Mouse (Mus musculus): ENCODE data around the gene S100a4. TPM values are rescaled to one million over a fixed set of nuclear protein-coding genes. Genes with fewer than 3 reads are reported as not detected.

Gene S100a4
- polyA plus RNA-seq, 1 experiment from 2014 or later: 1.5 TPM

DNA sequence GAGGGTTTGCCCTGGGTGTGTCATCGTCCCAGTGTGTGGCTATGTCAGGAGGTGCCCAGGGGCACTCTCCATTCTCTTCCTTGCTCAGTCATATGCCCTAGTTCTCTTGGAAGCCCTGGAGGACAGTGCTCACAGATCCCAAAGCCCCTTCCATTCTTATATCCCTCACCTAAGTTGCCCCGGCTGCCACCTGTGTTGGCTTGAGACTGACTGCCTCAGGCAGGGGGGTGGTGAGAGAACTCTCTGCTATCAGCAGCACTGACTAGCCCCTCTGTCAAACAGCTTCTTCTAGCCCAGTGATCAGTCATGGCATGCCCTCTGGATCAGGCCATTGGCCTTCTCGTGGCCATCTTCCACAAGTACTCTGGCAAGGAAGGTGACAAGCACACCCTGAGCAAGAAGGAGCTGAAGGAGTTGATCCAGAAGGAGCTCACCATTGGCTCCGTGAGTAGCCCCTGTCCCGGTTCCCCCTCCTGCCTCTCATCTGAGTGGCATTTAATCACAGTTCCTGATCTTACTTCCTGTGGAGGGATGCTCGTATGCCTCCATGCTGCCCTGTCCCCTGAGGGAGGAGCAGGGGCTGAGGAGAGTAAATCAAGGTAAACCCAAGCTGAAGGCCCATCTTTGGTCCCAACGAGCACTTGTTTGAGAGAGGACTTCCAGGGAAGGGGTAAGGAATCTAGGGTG is 10.0 kb downstream of the S100a4 start:
- H3K9ac ChIP-seq: peak overlapping the region; percentile 20; the same call in 1 of the 2 replicates
- H3K4me2 ChIP-seq: peak overlapping the region; percentile 62
- H3K27me3 ChIP-seq: peaks cover 18% of the 10 kb centered on the region
- 70% methylated on average over 7 of the region's 7 CpGs for WGBS
- H3K36me3 ChIP-seq: no peaks in the 10 kb centered on the region
- 0 out of 2 replicates have a peak, but pooled peaks have one; percentile 14 for ATAC-seq (ENCODE audit: low FRiP score)
- H3K27ac ChIP-seq: no peak overlapping the region
- no peaks in the 10 kb centered on the region for H3K9me3 ChIP-seq
- H3K4me1 ChIP-seq (replicated peaks): peaks cover 10% of the 10 kb centered on the region
- peak overlapping the region; percentile 31; the same call in 1 of the 2 replicates for H3K4me3 ChIP-seq

- H3K4me2 ChIP-seq: no peak overlapping the region
- H3K4me1 ChIP-seq (replicated peaks): peaks cover 10% of the 10 kb centered on the region
- no peak overlapping the region for H3K4me3 ChIP-seq
- H3K27ac ChIP-seq: no peak overlapping the region
- no peak for ATAC-seq (ENCODE audit: low FRiP score)
- H3K9ac ChIP-seq: no peak overlapping the region
- peaks cover 18% of the 10 kb centered on the region for H3K27me3 ChIP-seq
- H3K9me3 ChIP-seq: no peaks in the 10 kb centered on the region
- WGBS: 94% methylated on average over 6 of the region's 6 CpGs
- no peaks in the 10 kb centered on the region for H3K36me3 ChIP-seq
These were observed 10.6 kb downstream of the S100a4 start for GRCm38 (mm10) chr3:90614148-90614530.

DNA sequence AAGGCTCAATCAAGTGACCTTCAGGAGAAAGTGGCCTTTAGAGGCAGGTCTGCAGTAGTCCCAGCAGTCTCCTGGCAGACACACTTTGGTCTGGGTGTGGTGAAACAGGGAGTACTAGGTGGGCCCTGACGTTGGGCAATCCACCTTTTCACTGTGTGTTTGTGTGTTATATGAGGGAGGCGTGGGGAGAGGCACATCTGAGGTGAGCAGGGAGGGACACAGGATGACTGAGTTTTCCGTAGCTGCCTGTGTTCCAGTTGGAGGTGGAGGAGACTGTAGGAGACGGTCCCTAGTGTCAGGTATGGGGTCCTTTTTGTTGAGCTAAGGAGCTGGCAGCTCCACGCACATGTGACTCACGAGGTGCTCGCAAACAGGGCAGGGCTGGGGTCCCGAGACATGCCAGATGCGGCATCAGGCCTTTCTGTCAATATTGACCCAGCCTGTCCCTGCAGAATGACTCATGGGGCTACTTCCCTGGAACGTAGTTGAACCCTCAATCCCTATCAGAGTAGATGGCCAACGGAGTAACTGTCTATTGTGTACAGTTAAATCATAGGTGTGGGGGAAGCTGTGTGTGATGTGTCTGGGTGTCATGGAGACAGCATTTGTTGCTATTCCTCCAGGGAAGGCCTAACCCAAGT is 11.2 kb downstream of the S100a4 start:
- Histone ChIP-seq H3K4me2 (no peak overlapping the region), H3K36me3 (no peaks in the 10 kb centered on the region), H3K9me3 (no peaks in the 10 kb centered on the region), H3K27ac (no peak overlapping the region), H3K9ac (no peak overlapping the region), H3K27me3 (peaks cover 18% of the 10 kb centered on the region), H3K4me3 (no peak overlapping the region), H3K4me1 (replicated peaks) (peaks cover 10% of the 10 kb centered on the region)
- no peak for ATAC-seq (ENCODE audit: low FRiP score)
- WGBS: 85% methylated on average over 11 of the region's 11 CpGs

GRCm38 (mm10) chr3:90615415-90615814 is 11.8 kb downstream of the S100a4 start:
- 20% methylated on average over 7 of the region's 7 CpGs for WGBS
- no peak overlapping the region for H3K9ac ChIP-seq
- ATAC-seq (ENCODE audit: low FRiP score): peak; percentile 48; the same call in 1 of the 2 replicates

DNA sequence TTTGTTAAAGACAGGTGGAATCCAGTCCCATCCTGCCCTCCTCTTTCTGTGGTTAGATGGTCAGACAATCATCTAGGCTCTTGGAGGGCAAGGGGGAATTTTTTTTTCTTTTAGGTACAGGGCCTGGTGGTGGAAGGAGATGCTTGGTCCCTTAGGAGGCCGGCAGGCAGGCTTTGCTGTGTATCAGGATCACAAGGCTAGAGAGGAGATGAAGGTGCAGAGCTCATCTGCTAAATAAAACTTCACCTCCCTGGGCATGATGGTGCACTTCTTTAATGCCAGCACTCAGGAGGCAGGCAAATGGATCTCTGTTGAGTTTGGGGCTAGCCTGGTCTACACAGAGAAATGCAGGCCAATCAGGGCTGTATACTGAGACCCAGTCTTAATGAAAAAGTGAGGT is 12.3 kb downstream of the S100a4 start:
- Histone ChIP-seq H3K27ac (no peak overlapping the region), H3K27me3 (peaks cover 15% of the 10 kb centered on the region), H3K9me3 (no peaks in the 10 kb centered on the region), H3K4me2 (no peak overlapping the region), H3K4me1 (replicated peaks) (peaks cover 10% of the 10 kb centered on the region), H3K4me3 (no peak overlapping the region), H3K36me3 (no peaks in the 10 kb centered on the region), H3K9ac (no peak overlapping the region)
- WGBS: 78% methylated on average over 1 of the region's 1 CpGs
- no peak for ATAC-seq (ENCODE audit: low FRiP score)

More at GRCm38 (mm10) chr3:90615415-90615814, 11.8 kb downstream of the S100a4 start:
- Histone ChIP-seq H3K27me3 (peaks cover 18% of the 10 kb centered on the region), H3K4me3 (no peak overlapping the region), H3K4me1 (replicated peaks) (peaks cover 10% of the 10 kb centered on the region), H3K36me3 (no peaks in the 10 kb centered on the region), H3K4me2 (no peak overlapping the region), H3K27ac (no peak overlapping the region), H3K9me3 (no peaks in the 10 kb centered on the region)

- Histone ChIP-seq H3K27ac (no peak overlapping the region), H3K27me3 (peaks cover 15% of the 10 kb centered on the region), H3K9ac (no peak overlapping the region), H3K4me3 (no peak overlapping the region), H3K4me1 (replicated peaks) (peaks cover 10% of the 10 kb centered on the region), H3K9me3 (no peaks in the 10 kb centered on the region), H3K4me2 (no peak overlapping the region), H3K36me3 (no peaks in the 10 kb centered on the region)
- 14% methylated on average over 1 of the region's 1 CpGs for WGBS
- no peak for ATAC-seq (ENCODE audit: low FRiP score)
These were observed 14.0 kb downstream of the S100a4 start for GRCm38 (mm10) chr3:90617586-90617985.

DNA sequence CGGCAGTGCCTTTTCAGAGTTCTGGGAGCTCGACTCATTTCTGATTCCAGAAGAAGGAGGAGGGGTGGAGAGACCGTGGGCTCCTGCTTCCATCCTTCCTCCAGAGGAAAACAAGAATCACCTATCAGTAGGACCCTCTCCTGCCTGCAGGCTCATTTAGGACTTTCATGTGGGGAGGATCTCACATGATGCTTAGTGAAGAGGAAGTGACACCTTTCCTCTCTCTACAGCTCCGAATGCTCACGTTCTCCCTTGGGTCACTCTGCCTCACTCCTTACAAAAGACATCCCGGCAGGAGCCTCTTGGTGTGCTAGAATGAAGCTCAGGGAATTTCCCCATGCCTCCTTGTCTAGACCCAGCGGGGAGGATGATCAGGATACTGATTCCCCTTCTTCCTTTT is 18.0 kb downstream of the S100a4 start:
- no peaks in the 10 kb centered on the region for H3K36me3 ChIP-seq
- H3K9ac ChIP-seq: no peak overlapping the region
- no peak for ATAC-seq (ENCODE audit: low FRiP score)
- no peak overlapping the region for H3K4me3 ChIP-seq
- no peak overlapping the region for H3K27ac ChIP-seq
- H3K4me1 ChIP-seq (replicated peaks): peaks cover 22% of the 10 kb centered on the region
- H3K27me3 ChIP-seq: no peaks in the 10 kb centered on the region
- 56% methylated on average over 7 of the region's 7 CpGs for WGBS
- H3K4me2 ChIP-seq: no peak overlapping the region
- no peaks in the 10 kb centered on the region for H3K9me3 ChIP-seq

DNA sequence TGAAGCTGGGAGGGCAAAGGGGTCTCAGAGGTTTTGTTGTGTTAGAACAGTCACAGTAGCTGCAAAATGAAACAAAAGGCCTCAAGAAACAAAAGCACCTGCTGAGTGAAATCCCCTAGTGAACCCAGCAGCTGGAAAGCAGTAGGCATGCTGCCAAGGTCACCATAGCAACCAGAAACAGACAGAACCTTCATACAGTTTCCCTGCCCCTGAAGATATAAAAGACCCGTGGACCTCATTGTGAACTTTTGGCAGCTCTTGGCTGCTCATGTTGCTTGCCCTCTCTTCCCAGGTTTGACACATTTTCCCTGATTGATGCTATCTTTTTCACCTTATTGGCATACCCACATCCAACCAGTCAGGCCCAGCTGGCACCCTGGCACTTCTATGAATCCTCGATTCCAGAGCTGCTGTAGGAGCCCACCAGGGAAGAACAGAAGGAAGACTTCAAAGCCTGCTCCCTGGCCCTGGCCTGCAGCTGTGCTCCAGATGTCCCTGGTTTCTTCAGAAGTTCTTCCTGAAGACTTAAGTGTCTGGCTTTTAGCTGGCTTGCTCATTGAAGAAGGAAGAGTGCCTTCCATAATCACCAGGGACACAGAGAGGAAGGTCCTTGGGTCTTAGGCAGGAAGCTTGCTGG is 20.0 kb downstream of the S100a4 start:
- 6% methylated on average over 2 of the region's 2 CpGs for WGBS
- no peaks in the 10 kb centered on the region for H3K36me3 ChIP-seq
- no peak overlapping the region for H3K9ac ChIP-seq
- H3K4me2 ChIP-seq: no peak overlapping the region
- H3K27ac ChIP-seq: peak overlapping the region; percentile 68
- no peak overlapping the region for H3K4me3 ChIP-seq
- no peaks in the 10 kb centered on the region for H3K9me3 ChIP-seq
- peaks cover 22% of the 10 kb centered on the region for H3K4me1 ChIP-seq (replicated peaks)
- no peaks in the 10 kb centered on the region for H3K27me3 ChIP-seq
- ATAC-seq (ENCODE audit: low FRiP score): peak; percentile 64; the same call in 1 of the 2 replicates

GRCm38 (mm10) chr3:90625496-90625895 is 21.9 kb downstream of the S100a4 start:
- no peaks in the 10 kb centered on the region for H3K36me3 ChIP-seq
- H3K27me3 ChIP-seq: no peaks in the 10 kb centered on the region
- H3K4me3 ChIP-seq: no peak overlapping the region
- H3K4me2 ChIP-seq: no peak overlapping the region
- no peaks in the 10 kb centered on the region for H3K9me3 ChIP-seq
- WGBS: 65% methylated on average over 5 of the region's 5 CpGs
- no peak overlapping the region for H3K27ac ChIP-seq
- ATAC-seq (ENCODE audit: low FRiP score): 0 out of 2 replicates have a peak, but pooled peaks have one; percentile 6
- H3K9ac ChIP-seq: no peak overlapping the region
- H3K4me1 ChIP-seq (replicated peaks): peaks cover 22% of the 10 kb centered on the region

DNA sequence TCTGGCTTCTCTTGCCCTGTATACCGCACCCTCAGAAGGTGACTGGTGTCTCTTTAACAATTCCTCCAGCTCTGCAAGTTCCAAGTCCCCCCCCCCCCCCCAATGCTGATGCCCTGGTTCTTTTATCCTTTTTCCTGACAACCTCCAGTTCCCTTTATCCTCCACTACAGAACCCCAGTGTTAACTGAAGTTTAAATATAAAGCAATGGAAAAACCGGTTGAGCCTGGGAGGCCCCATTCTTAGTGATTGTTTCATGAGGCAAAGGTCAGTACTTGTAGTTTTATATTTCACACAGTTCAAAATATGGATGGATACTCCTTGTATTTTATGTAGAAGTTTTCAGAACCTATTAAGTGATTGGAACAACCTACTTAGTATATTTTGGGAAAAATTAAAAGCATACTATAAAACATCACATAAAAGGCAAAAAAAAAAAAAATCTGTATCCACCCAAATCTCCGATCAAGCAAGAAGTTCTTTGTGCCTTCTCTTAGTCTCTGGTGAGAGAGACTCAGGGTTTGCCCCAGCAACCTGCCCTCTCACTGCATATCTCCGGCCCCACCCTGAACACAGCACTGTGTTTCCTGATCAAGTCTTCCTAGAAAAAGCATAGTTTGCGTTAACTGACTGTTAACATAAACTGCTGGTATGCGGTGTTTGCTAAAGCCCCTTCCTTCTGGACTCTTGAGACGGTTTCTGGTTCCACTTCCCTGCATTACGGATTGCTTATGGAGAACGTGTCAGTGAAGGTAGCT is 22.9 kb downstream of the S100a4 start:
- Histone ChIP-seq H3K27me3 (no peaks in the 10 kb centered on the region), H3K4me2 (no peak overlapping the region), H3K4me1 (replicated peaks) (peaks cover 22% of the 10 kb centered on the region), H3K36me3 (no peaks in the 10 kb centered on the region), H3K9ac (no peak overlapping the region), H3K4me3 (no peak overlapping the region), H3K9me3 (no peaks in the 10 kb centered on the region), H3K27ac (no peak overlapping the region)
- ATAC-seq (ENCODE audit: low FRiP score): no peak
- WGBS: 79% methylated on average over 9 of the region's 9 CpGs

GRCm38 (mm10) chr3:90627366-90627765 is 23.8 kb downstream of the S100a4 start:
- 96% methylated on average over 5 of the region's 5 CpGs for WGBS
- Histone ChIP-seq H3K4me3 (no peak overlapping the region), H3K27me3 (no peaks in the 10 kb centered on the region), H3K4me1 (replicated peaks) (peaks cover 22% of the 10 kb centered on the region), H3K9me3 (no peaks in the 10 kb centered on the region), H3K36me3 (no peaks in the 10 kb centered on the region), H3K4me2 (no peak overlapping the region), H3K27ac (no peak overlapping the region), H3K9ac (no peak overlapping the region)
- ATAC-seq (ENCODE audit: low FRiP score): no peak

DNA sequence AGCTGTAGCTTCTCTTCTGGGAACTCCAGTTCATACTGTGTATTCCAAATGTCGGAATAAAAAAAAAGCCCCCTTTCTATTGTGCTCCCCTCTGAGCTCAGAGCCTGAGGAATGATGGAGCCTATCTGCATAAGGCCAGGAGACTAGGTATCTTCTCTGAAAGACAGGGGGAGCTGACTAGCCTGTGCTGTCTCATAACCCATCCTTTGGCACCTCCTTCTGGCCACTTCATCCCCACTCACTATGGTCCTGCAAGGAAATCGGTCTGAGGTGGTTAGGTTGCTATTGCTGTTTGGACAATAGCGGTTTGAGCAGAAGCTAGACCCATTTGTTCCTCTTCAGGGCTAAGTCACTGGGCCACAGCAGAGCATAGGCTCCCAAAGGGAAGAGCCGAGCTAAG is 24.2 kb downstream of the S100a4 start:
- no peak overlapping the region for H3K27ac ChIP-seq
- no peaks in the 10 kb centered on the region for H3K9me3 ChIP-seq
- H3K4me3 ChIP-seq: no peak overlapping the region
- no peak overlapping the region for H3K9ac ChIP-seq
- ATAC-seq (ENCODE audit: low FRiP score): no peak
- H3K4me2 ChIP-seq: no peak overlapping the region
- 60% methylated on average over 4 of the region's 4 CpGs for WGBS
- H3K4me1 ChIP-seq (replicated peaks): peaks cover 20% of the 10 kb centered on the region
- no peaks in the 10 kb centered on the region for H3K27me3 ChIP-seq
- H3K36me3 ChIP-seq: no peaks in the 10 kb centered on the region

Measured in hindbrain, embryonic 13.5 days (tissue).